ENCODE assay signal across 8 mouse cellular contexts in genomic region chr19:60755438-60756191, GRCm38 (mm10). TPM values are rescaled to one million over a fixed set of nuclear protein-coding genes. Genes with fewer than 3 reads are reported as not detected.
DNase-seq lines count a peak whose midpoint lies in the region; ATAC-seq and TF ChIP-seq lines count a peak whose summit lies in the region.

Nanos1 (plus strand) TSS chr19:60755987.

- H3K9me3 ChIP-seq in erythroblast, embryonic 14.5 days (ENCODE audit: control insufficient read depth, low read length), result no peaks in the 10 kb centered on the region
- no peaks in the 10 kb centered on the region for H3K9me3 ChIP-seq in heart, embryonic 12.5 days (replicated peaks)
- H3K9me3 ChIP-seq in kidney, postnatal 0 days (replicated peaks; ENCODE audit: low read length), result no peaks in the 10 kb centered on the region

- ATAC-seq in heart, embryonic 12.5 days (ENCODE audit: insufficient number of reproducible peaks, low FRiP score), result peak; percentile 89
- peak; percentile 84 for ATAC-seq in kidney, postnatal 0 days (replicated peaks; ENCODE audit: low FRiP score, low read depth)
- ATAC-seq in monocyte, adult 5-6 weeks (replicated peaks; ENCODE audit: insufficient number of reproducible peaks, low FRiP score, low TSS enrichment, poor library complexity, severe bottlenecking), result peak; percentile 65

- H3K27me3 ChIP-seq in erythroblast, embryonic 14.5 days (ENCODE audit: control insufficient read depth), result peaks cover 64% of the 10 kb centered on the region
- H3K27me3 ChIP-seq in heart, embryonic 12.5 days (replicated peaks), result peaks cover 6% of the 10 kb centered on the region; the same call in 1 of the 2 replicates
- H3K27me3 ChIP-seq in kidney, postnatal 0 days (ENCODE audit: insufficient read depth, low read length), result no peaks in the 10 kb centered on the region
- no peaks in the 10 kb centered on the region for H3K27me3 ChIP-seq in liver, adult 2 months (ENCODE audit: control insufficient read depth, insufficient read depth, low read length)

- TF ChIP-seq CTCF in kidney, postnatal 0 days (IDR thresholded peaks at IDR 0.05; ENCODE audit: low read depth), result no peak; the same call in 1 of the 2 replicates
- TF ChIP-seq CTCF in liver, adult 2 months (IDR thresholded peaks at IDR 0.05; ENCODE audit: low read depth, low read length), result no peak

- peak within 1 kb of the TSS; percentile 92 for H3K4me3 ChIP-seq in erythroblast, embryonic 14.5 days (replicated peaks)
- H3K4me3 ChIP-seq in heart, embryonic 12.5 days, result peak within 1 kb of the TSS; percentile 78
- H3K4me3 ChIP-seq in kidney, postnatal 0 days (replicated peaks; ENCODE audit: low read depth, low read length), result peak within 1 kb of the TSS; percentile 74
- H3K4me3 ChIP-seq in liver, adult 2 months (ENCODE audit: insufficient read depth, low read depth, low read length), result peak within 1 kb of the TSS; percentile 68

- peak within 1 kb of the TSS; percentile 98 for H3K4me2 ChIP-seq in heart, embryonic 12.5 days
- H3K4me2 ChIP-seq in kidney, postnatal 0 days (ENCODE audit: low read length), result peak within 1 kb of the TSS; percentile 88

- peak; percentile 94 for DNase-seq in CD4-positive, CD25-positive, alpha-beta regulatory T cell, adult 2 months (ENCODE audit: low read depth, low spot score)
- DNase-seq in brain, embryonic 18.5 days (ENCODE audit: low read depth, low spot score), result peak; percentile 78
- peak; percentile 89 for DNase-seq in kidney, postnatal 0 days (ENCODE audit: low spot score)
- peak; percentile 29 for DNase-seq in liver, adult 2 months (ENCODE audit: extremely low read depth, low read depth, low spot score)
- DNase-seq in spleen, postnatal 36 days (ENCODE audit: low spot score in 2 of 2), result peak; percentile 90 to 91

- no peak within 1 kb of the TSS for H3K27ac ChIP-seq in heart, embryonic 12.5 days (ENCODE audit: poor library complexity, severe bottlenecking)
- no peak within 1 kb of the TSS for H3K27ac ChIP-seq in kidney, postnatal 0 days
- H3K27ac ChIP-seq in liver, adult 2 months (replicated peaks; ENCODE audit: insufficient read depth, low read depth, low read length), result no peak within 1 kb of the TSS

- 1% methylated on average over 54 of the region's 58 CpGs for WGBS in heart, embryonic 12.5 days
- WGBS in kidney, postnatal 0 days, result under 1% methylated on average over 49 of the region's 58 CpGs
- under 1% methylated on average over 58 of the region's 58 CpGs for WGBS in liver, adult 2 months

- no peaks in the 10 kb centered on the region for H3K79me2 ChIP-seq in liver, adult 2 months (ENCODE audit: control insufficient read depth, insufficient read depth, low read length)

- peak within 1 kb of the TSS; percentile 74 for H3K9ac ChIP-seq in heart, embryonic 12.5 days
- peak within 1 kb of the TSS; percentile 52 for H3K9ac ChIP-seq in kidney, postnatal 0 days (ENCODE audit: low read depth, low read length)
- H3K9ac ChIP-seq in liver, adult 2 months (ENCODE audit: low read depth, low read length), result peak within 1 kb of the TSS; percentile 48

- TF ChIP-seq POLR2A in liver, adult 2 months (IDR thresholded peaks at IDR 0.05; ENCODE audit: extremely low read depth, insufficient read depth, low read length), result no peak

- peaks cover 24% of the 10 kb centered on the region for H3K36me3 ChIP-seq in erythroblast, embryonic 14.5 days (ENCODE audit: control insufficient read depth)
- H3K36me3 ChIP-seq in heart, embryonic 12.5 days, result peaks cover 10% of the 10 kb centered on the region
- 0 out of 2 replicates have a peak, but pooled peaks cover 4% of the 10 kb centered on the region for H3K36me3 ChIP-seq in kidney, postnatal 0 days (ENCODE audit: insufficient read depth, low read length)
- H3K36me3 ChIP-seq in liver, adult 2 months (ENCODE audit: control insufficient read depth, insufficient read depth, low read length), result peaks cover 10% of the 10 kb centered on the region

- H3K4me1 ChIP-seq in erythroblast, embryonic 14.5 days (ENCODE audit: control insufficient read depth), result peaks cover 52% of the 10 kb centered on the region
- H3K4me1 ChIP-seq in heart, embryonic 12.5 days (replicated peaks), result peaks cover 9% of the 10 kb centered on the region; the same call in 1 of the 2 replicates
- H3K4me1 ChIP-seq in kidney, postnatal 0 days (replicated peaks; ENCODE audit: insufficient read depth, low read length), result peaks cover 10% of the 10 kb centered on the region; the same call in 1 of the 2 replicates
- H3K4me1 ChIP-seq in liver, adult 2 months (ENCODE audit: control insufficient read depth, insufficient read depth, low read length), result peaks cover 8% of the 10 kb centered on the region

RNA-seq across cellular contexts. Expression of gene Nanos1, which starts in this region (rescaled TPM):
- polyA plus RNA-seq in erythroblast, embryonic 14.5 days (2012), result 0.60 and 0.95 TPM in 2 replicates
- 1.5 and 2.1 TPM in 2 replicates for polyA plus RNA-seq in heart, embryonic 12.5 days (2016; fragmentation: Nextera tagmentation; extraction: Ambion mirVana)
- polyA plus RNA-seq in kidney, postnatal 0 days (2015; fragmentation: Nextera tagmentation; extraction: Ambion mirVana), result 0.69 and 0.75 TPM in 2 replicates
- 0.09 and 0.27 TPM in 2 replicates for total RNA-seq in liver, adult 2 months (2014; rRNA removed)
- 0.02 TPM in 1 of 2 replicates, not detected in the other for polyA plus RNA-seq in liver, adult 2 months (2012; rRNA removed)
- 1.1 to 1.9 TPM (median 1.1 TPM) in 3 replicates for total RNA-seq in monocyte, adult 5-6 weeks (2017)

Comparison
In these comparisons a context has a peak if more than half of its experiments do, and no peak if none do; other contexts are left out.
1. Peak in DNase-seq, ATAC-seq, H3K4me3 ChIP-seq, H3K9ac ChIP-seq and H3K4me2 ChIP-seq in kidney, postnatal 0 days; RNA of the gene not detected or under 1 TPM.
2. Peak in DNase-seq, H3K4me3 ChIP-seq and H3K9ac ChIP-seq in liver, adult 2 months; RNA of the gene not detected or under 1 TPM.
3. DNase-seq: peak in every context shown above with its lines; median percentile 94 in CD4-positive, CD25-positive, alpha-beta regulatory T cell, adult 2 months; 90 in spleen, postnatal 36 days; 89 in kidney, postnatal 0 days; 78 in brain, embryonic 18.5 days; 29 in liver, adult 2 months.